10 mouse cellular contexts compared by ENCODE assay signal in the genomic region with DNA sequence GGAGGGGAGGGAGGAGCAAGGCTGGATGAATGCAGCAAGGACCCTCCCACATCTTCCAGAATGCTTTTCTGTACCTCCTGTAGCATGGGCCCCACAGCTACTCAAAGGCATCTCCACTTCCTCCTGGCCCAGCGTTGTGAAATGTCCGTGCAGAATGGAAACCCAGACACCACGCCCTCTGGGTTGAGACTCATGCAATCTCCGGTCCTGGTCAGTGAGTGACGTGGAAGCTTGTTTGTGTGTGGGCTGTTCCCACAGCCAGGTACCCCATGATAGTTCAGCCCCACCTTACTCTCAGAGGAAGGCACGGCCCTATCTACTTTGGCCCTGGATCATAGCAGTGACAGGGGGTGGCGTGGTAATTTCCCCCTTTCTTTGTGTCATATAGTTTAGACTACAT.
A peak's percentile ranks its signal among the peaks of the same experiment; 100 is the strongest.
DNase-seq lines count a peak whose midpoint lies in the region; ATAC-seq and TF ChIP-seq lines count a peak whose summit lies in the region.
"Had no signal": no experiment of that assay in that cellular context is flagged by ENCODE, and none has a peak within 500 bp of the region (broad histone marks: within the 10 kb centered on the region; RNA-seq: fewer than 3 reads in every experiment).

No protein-coding gene starts in this region.

- no peaks in the 10 kb centered on the region for H3K4me1 ChIP-seq in intestine, postnatal 0 days (replicated peaks; ENCODE audit: control insufficient read depth, insufficient read depth, low read length)

- H3K9me3 ChIP-seq in intestine, postnatal 0 days (ENCODE audit: control insufficient read depth), result no peaks in the 10 kb centered on the region

- no peak overlapping the region for H3K27ac ChIP-seq in intestine, postnatal 0 days (ENCODE audit: low read depth, low read length)
- H3K27ac ChIP-seq in macrophage, result peak overlapping the region; percentile 48

- H3K9ac ChIP-seq in intestine, postnatal 0 days (ENCODE audit: low read depth, low read length), result no peak overlapping the region

- DNase-seq in thymus, postnatal 0 days (ENCODE audit: low spot score), result peak; percentile 21
- no peak for DNase-seq in thymus, postnatal 14 days
- no peak for DNase-seq in urinary bladder, postnatal 4 days (ENCODE audit: low spot score in 2 of 2)
- DNase-seq in testis, postnatal 10 days (ENCODE audit: low spot score), result no peak
- no peak for DNase-seq in kidney, adult 18-20 months
- DNase-seq in thymus, adult 18-20 months, result no peak
- DNase-seq: cerebellum, postnatal 14 days; gastrocnemius, postnatal 14 days had no signal

- H3K4me2 ChIP-seq in intestine, postnatal 0 days (replicated peaks; ENCODE audit: low read depth), result peak overlapping the region; percentile 17; the same call in 1 of the 2 replicates

- 22% methylated on average over 7 of the region's 7 CpGs for WGBS in intestine, postnatal 0 days
- 8% methylated on average over 7 of the region's 7 CpGs for WGBS in macrophage (ENCODE audit: missing documents)

- H3K36me3 ChIP-seq in intestine, postnatal 0 days (ENCODE audit: control insufficient read depth, insufficient read depth), result no peaks in the 10 kb centered on the region
- H3K36me3 ChIP-seq in macrophage (ENCODE audit: inconsistent target), result no peaks in the 10 kb centered on the region

- no peaks in the 10 kb centered on the region for H3K79me2 ChIP-seq in macrophage (ENCODE audit: inconsistent target)

- H3K27me3 ChIP-seq in intestine, postnatal 0 days (replicated peaks; ENCODE audit: control insufficient read depth, insufficient read depth, low read length), result no peaks in the 10 kb centered on the region

- peak; percentile 56 for ATAC-seq in intestine, postnatal 0 days

- no peak for TF ChIP-seq CTCF in intestine, postnatal 0 days (IDR thresholded peaks at IDR 0.05; ENCODE audit: low read depth)

- no peak overlapping the region for H3K4me3 ChIP-seq in intestine, postnatal 0 days (ENCODE audit: low read depth, low read length)
- no peak overlapping the region for H3K4me3 ChIP-seq in macrophage (ENCODE audit: inconsistent target)
